Mouse (Mus musculus) T-helper 1 cell (primary cell): Measurements from ENCODE around the gene A630010A05Rik.
"Not testable (repeated sequence)": the region's sequence is repeated elsewhere in the genome, so short reads cannot be mapped to it uniquely, and the experiment has no call there.

Source experiments
- in situ Hi-C: fragments of 300-600 bp; cut with MboI, MseI; formaldehyde crosslinking; loops from one replicate; pipeline ENCODE4 v1.15.1; 2025; ENCODE audit warnings: high pct_unique_total_duplicates

A630010A05Rik gene

GRCm38 (mm10) chr16:14562017-14562416 lies at the start of gene A630010A05Rik:
A630010A05Rik (plus strand) TSS chr16:14562317.
- in situ Hi-C loops = no loop called here

GRCm38 (mm10) chr16:14535766-14536165 lies 26.4 kb upstream of the A630010A05Rik start:
- in situ Hi-C loops = no loop called here

GRCm38 (mm10) chr16:14557191-14557590 lies 4.9 kb upstream of the A630010A05Rik start:
- in situ Hi-C loops = not testable (repeated sequence)
